Mouse (Mus musculus) cerebellum, adult (tissue): ENCODE data around the gene Edar.

Source experiments
- ATAC-seq: cut with Nextera tagmentation; 2 replicates; pipeline ENCODE4 v1.9.2; 2017; ENCODE audit warnings: mild to moderate bottlenecking, moderate library complexity, mixed read lengths; ENCODE audit not compliant: insufficient number of reproducible peaks, low FRiP score, low TSS enrichment

The Edar gene

DNA sequence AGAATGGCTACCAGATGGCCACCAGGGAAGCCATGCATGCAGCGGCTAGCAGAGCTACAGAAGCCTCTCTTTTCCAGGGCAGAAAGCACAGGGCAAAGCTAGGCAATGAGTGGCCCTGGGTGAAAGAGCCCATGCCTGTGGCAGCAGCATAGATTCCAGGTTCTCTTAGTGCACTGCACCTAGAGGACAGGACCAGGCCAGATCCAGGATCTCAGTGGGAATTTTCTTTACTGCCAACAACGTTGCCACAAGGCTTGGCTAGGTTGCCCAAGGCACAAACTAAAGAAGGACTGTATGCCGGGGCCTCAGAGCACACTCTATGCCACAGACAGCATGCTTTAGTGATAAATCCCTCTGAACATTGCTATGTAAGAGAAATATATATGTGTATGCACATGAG, 69.1 kb downstream of the Edar start:
- ATAC-seq: no peak

DNA sequence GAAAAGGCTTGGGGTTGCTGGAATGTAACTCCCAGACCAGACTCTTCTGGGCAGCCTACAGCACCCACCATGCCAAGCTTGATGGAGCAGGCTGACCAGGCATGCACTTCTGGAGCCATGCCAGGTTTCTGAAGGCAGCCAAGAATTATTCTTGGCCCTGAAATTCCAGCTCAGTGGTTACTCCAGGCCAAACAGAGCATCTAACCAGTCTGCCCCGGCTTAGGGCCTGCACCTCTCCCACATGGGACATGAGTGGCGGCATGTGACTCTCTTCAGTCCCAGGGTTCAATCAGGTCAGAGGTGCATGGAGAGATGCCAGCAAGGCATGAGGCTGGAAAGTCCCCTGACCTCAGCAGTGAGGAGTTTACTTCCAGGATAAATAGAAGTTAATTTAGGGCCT, 70.7 kb downstream of the Edar start:
- ATAC-seq: peak; percentile 55

DNA sequence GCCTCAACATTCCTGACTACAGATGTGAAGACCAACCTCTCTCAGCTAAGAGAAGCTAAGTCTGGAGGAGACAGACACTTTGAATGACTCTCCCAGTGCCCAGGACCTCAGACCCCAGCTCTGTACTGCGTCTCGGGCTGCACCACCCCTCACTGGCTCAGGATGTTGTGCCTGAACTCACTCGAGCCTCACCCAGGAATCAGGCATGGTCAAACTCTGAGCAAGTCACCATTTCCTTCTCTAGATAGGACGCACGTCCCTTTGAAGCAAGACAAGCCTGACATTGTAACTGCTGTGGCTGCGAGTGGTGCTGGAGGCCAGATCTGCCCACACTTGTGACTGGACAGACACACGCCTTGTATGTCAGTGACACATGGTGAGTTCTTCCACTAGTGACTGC, 73.5 kb downstream of the Edar start:
- no peak for ATAC-seq

DNA sequence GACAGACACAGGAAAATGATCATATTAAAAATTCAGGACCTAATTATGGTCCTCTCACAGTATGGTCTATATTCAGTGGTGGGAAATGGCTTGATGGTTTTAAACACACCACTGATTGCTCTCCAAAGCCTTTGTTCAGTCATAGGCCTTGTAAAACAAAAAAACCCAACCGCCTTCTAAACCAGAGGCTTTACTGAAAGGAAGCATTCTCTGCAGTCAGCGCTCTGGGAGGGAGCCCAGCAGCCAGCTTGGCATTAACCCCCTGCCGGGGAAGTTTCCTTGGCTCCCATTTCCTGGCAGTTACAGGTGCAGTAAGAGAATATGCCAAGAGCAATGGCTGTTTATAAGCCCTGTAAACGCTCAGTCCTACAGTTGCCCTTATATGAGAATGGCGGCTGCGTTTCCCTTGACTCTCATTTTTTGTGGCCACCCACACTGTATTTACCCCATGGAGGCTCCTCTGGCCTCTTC, 74.0 kb downstream of the Edar start:
- 0 out of 2 replicates have a peak, but pooled peaks have one; percentile 8 for ATAC-seq

DNA sequence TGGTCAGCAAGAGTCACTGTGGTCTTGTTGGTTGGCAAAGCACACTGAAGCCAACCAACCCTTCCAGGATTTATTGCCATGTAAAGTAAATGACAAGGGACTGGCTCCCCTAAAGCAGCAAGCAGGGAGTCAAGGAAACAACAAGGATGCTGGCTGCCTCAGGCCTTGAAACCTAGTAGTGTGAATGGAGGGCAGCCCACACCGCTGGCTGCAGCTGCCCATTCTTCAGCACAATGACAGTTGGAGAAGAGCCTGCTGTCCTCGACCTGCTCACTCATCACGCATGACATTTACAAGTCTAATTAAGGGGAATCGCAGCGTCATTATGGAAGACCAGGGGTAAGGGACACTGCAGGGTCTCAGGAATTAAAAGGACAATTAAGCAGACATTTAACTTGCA, 74.5 kb downstream of the Edar start:
- no peak for ATAC-seq

DNA sequence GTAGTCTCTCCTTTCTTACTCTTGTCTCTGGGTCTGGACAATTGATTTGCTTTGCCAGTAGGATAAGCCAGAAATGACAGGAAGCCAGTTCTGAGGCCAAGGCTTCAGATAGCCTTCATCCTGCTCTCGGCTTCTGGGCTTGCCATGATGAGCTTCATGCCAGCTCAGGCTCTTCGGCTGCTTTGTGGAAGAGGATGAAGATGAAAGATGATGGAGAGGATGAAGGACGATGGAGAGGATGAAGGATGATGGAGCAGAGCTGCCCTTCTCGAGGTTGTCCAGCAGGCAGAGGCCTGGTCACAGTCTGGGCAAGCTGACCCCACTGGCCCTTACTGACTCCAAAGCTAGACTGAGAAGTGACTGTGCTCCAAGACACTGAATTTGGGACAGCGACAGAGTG, 75.3 kb downstream of the Edar start:
- ATAC-seq: no peak

DNA sequence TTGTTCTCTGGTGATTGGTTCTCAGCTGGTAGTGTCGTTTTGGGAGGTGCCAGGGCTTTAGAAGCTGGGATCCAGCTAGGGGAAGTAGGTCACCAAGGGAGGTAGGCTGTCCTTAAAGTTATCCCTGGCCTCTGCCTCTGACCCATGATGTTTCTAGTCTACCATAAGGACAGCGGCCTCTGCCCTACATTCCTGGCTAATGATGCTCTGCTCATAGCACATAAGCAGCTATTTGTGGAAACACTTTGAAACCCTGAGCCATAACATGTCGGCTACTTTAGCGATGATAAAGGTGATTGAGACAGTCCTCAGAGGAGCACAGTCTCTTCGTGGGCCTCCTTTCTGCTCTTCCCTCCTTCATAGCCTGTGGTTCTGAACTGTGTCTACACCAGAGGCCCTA, 79.6 kb downstream of the Edar start:
- ATAC-seq: no peak

DNA sequence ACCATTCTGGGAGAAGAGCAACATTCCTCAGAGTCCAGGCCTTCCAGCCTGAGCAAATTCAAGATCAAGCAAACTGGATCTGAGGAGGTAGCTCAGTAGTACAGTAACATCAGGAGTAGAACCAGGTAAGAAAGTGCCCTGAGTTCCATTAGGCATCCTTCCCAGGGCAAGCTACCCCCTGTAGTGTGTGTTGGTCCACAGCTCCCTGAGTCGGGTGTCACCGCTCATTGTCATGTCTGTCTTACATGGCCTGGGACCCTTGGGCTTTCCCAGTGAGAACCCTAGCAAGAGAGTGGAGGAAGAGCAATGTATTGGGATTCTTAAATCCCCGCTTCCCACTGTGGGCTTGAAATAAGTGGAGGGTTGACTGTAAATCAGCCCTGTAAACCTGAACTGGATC, 80.3 kb downstream of the Edar start:
- ATAC-seq: no peak

DNA sequence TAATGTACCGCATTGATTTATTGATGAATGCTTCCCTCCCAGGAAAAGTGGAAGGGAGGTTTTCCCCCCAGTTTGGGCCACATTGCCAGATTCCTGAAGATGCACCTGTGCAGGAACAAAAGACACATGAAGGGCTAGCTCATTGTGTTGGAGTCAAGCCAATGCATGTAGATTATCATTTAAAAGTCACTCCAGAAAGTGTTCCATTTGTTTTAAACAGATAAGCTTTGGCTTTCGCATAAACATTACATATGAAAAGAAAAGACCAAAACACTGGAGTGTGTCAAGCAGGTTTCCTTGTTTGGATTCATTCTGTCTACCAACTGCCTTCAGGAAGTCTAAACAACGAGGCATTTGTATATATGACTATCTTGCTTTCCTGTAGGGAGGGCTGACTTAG, 81.0 kb downstream of the Edar start:
- no peak for ATAC-seq

DNA sequence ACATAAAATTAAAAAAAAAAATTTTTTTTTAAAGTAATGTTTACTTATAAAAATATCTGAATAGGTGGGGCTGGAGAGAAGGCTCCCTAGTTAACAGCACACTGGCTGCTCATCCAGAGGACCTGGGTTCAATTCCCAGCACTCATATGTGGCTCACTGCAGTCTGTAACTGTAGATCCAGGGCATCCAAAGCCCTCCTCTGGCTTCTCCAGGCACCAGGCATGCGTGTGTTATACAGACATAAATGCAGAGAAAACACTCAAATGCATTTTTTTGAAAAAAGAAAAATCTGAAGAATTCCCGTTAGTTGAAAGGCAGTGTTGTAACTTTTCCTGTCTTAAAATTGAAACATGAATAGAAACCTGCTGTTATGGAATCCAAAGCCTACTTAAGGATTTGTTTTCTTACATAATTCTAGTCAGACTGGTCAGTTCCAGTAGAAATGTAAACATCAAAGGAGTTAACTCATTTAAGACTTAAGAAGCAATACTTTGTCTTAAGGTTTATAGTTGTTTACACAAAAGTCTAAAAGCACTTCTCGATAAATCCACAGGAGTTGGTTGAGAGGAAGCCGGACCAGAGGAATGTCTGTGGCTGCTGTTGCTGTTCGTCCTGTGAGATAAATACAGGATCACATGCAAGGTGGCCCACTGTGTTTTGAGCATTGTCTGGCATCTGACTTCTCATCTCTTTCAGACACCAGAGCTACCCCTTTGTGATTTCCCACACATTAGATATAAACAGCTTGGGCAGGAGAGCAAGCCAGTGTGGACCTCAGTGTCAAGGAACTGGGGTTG, 89.8 kb downstream of the Edar start:
- ATAC-seq: no peak

DNA sequence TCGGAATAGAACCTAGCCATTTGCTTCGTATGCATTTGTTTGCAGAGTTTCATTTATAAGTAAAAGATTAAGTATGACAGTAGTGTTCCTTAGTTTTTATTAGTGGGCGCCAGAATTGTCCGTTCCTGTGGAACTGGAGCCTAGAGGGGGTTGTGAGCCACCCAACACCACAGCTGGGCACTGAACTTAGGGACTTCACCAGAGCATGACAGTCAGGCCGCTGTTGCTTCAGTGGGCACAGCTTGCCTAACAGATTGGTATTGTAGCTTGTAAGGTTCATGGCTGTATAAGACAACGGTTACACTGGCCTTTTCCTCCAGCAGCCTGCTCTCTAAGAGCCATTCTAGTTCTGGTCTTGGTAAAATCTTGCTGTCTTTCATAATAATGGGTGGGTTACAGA, 114.9 kb downstream of the Edar start:
- no peak for ATAC-seq

DNA sequence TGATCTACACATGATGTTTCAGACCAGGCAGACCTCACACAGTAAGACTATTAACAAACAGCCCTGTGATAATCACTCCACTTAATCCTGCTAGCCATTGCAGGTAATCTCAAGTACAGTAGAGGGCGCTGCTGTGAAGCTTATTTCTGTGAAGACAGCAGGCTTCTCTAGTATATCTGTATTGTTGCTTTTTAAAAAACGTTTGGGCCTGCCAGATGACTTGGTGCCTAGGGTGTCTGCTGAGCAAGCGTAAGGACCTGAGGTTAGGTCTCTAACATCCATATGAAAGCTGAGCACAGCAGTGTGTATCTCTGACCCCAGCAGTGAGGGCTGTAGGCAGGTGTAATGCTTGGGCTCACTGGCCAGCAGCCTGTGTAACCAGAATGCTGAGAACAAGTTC, 115.6 kb downstream of the Edar start:
- peak; percentile 58; the same call in 1 of the 2 replicates for ATAC-seq

DNA sequence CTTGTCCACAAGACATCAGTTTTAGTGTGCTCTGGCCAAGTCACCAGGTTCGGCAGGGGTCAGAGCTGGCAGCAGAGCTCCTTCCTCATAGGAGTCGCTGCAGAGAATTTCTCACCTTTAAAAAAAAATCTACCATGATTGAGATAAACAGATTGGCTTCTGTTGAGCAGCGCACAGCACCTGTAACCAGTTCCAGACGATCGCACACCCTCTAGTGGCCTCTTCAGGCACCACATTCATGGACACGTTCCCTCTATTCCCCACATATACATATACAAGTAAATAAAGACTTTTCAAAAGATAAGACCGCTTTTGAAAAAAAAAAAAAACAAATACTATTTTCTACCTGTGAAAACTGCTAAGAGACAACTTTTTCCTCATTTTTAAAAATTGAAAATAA, 116.4 kb downstream of the Edar start:
- ATAC-seq: no peak

DNA sequence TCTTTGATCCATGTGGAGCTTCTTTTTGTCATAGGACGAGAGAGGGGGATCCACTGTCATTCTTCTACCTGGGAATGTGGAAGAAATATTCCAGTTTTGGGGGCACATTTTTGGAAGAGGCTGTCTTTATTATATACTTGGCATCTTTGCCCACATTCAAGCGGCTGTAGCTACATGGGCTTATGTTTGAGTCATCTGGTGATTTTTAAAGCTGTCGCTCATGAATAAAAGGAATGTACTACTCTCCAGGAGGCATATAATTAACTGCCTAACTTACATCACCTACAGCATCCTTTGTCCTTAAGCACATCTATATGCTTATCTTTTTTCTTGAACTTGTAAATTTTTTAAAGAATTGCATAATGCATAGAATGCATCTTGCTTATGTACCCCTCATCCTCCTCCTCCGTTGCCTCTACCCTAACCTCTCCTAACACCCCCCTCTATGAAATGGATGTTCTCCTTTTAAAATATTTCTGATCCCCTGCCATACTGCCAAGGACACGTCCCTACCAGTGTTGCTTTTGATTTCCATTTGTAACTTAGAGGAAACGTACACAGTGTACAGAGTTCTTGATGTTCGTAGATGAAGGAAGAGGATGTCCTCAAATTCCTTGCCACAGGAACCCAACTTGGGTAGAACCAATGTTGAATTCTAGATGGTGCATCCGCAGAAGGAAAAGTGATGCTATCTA, 120.6 kb downstream of the Edar start:
- no peak for ATAC-seq
